Comparison of ENCODE assay signal across 26 mouse cellular contexts in the genomic region with DNA sequence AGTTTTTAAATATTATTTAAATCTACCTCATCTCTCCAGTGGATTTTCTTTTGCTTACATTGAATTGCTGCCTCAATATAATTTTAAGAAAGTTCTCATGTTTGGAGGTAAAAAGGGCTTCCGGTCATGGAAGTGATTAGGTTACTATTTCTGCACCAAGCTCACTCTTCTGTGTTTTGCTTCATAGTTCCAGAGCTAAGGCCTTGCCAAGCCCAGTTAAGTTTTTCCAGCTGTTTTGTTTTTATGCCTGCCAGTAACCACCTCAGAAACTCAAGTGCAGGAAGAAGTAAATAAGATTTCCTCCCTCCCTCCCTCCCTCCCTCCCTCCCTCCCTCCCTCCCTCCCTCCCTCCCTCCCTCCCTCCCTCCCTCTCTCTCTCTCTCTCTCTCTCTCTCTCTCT.
DNase-seq lines count a peak whose midpoint lies in the region; ATAC-seq and TF ChIP-seq lines count a peak whose summit lies in the region.
"Had no signal": no experiment of that assay in that cellular context is flagged by ENCODE, and none has a peak within 500 bp of the region (broad histone marks: within the 10 kb centered on the region; RNA-seq: fewer than 3 reads in every experiment).

No protein-coding gene starts in this region.

- H3K27me3 ChIP-seq in limb, embryonic 14.5 days (ENCODE audit: control insufficient read depth, insufficient read depth, low read length), result no peaks in the 10 kb centered on the region
- H3K27me3 ChIP-seq in limb, embryonic 10.5 days (ENCODE audit: low read depth, poor library complexity, severe bottlenecking), result no peaks in the 10 kb centered on the region
- H3K27me3 ChIP-seq: embryonic facial prominence, embryonic 15.5 days; forebrain, embryonic 13.5 days; heart, embryonic 12.5 days; heart, embryonic 15.5 days; hindbrain, embryonic 12.5 days; hindbrain, embryonic 15.5 days had no signal

- H3K9ac ChIP-seq in limb, embryonic 14.5 days (ENCODE audit: low read depth, low read length, severe bottlenecking), result no peak overlapping the region
- H3K9ac ChIP-seq: embryonic facial prominence, embryonic 15.5 days; forebrain, embryonic 13.5 days; heart, embryonic 12.5 days; heart, embryonic 15.5 days; hindbrain, embryonic 12.5 days; hindbrain, embryonic 15.5 days had no signal

- H3K36me3 ChIP-seq in limb, embryonic 14.5 days (ENCODE audit: control insufficient read depth, insufficient read depth, low read length), result no peaks in the 10 kb centered on the region
- H3K36me3 ChIP-seq in limb, embryonic 10.5 days, result no peaks in the 10 kb centered on the region
- H3K36me3 ChIP-seq: embryonic facial prominence, embryonic 15.5 days; forebrain, embryonic 10.5 days; heart, embryonic 12.5 days; heart, embryonic 15.5 days; hindbrain, embryonic 12.5 days; hindbrain, embryonic 15.5 days had no signal

- H3K27ac ChIP-seq in limb, embryonic 14.5 days (replicated peaks; ENCODE audit: low read depth, low read length), result no peak overlapping the region
- no peak overlapping the region for H3K27ac ChIP-seq in limb, embryonic 10.5 days
- H3K27ac ChIP-seq: forebrain, embryonic 10.5 days; forebrain, embryonic 13.5 days; heart, embryonic 15.5 days; hindbrain, embryonic 12.5 days; hindbrain, embryonic 15.5 days had no signal

- no peak for ATAC-seq in limb, embryonic 14.5 days (ENCODE audit: low FRiP score, low read depth)
- ATAC-seq: activated CD4-positive, CD25-positive, alpha-beta regulatory T cell, adult 4 months; forebrain, embryonic 13.5 days; forebrain, embryonic 16.5 days; intestine, postnatal 0 days had no signal

- H3K9me3 ChIP-seq in limb, embryonic 14.5 days (ENCODE audit: control insufficient read depth, low read length), result no peaks in the 10 kb centered on the region
- no peaks in the 10 kb centered on the region for H3K9me3 ChIP-seq in limb, embryonic 10.5 days (replicated peaks)
- H3K9me3 ChIP-seq: embryonic facial prominence, embryonic 15.5 days; forebrain, embryonic 10.5 days; forebrain, embryonic 13.5 days; heart, embryonic 12.5 days; heart, embryonic 15.5 days; hindbrain, embryonic 12.5 days; hindbrain, embryonic 15.5 days had no signal

- no peaks in the 10 kb centered on the region for H3K4me1 ChIP-seq in limb, embryonic 14.5 days (ENCODE audit: control insufficient read depth, insufficient read depth, low read length)
- H3K4me1 ChIP-seq in limb, embryonic 10.5 days, result no peaks in the 10 kb centered on the region
- H3K4me1 ChIP-seq: embryonic facial prominence, embryonic 15.5 days; forebrain, embryonic 10.5 days; forebrain, embryonic 13.5 days; heart, embryonic 12.5 days; heart, embryonic 15.5 days; hindbrain, embryonic 12.5 days; hindbrain, embryonic 15.5 days had no signal

- DNase-seq in embryo, embryonic 11 days, result peak; percentile 7
- no peak for DNase-seq in embryo, embryonic 10 days (ENCODE audit: low spot score)
- DNase-seq in gastrocnemius, postnatal 25 days, result peak; percentile 15
- DNase-seq in gastrocnemius, postnatal 10 days, result no peak
- peak; percentile 76 for DNase-seq in limb, embryonic 14.5 days (ENCODE audit: low spot score)
- DNase-seq in limb, embryonic 10.5 days (ENCODE audit: low spot score), result no peak
- no peak for DNase-seq in liver
- DNase-seq in ovary, adult 18-20 months (ENCODE audit: low spot score), result no peak
- DNase-seq: adrenal gland, adult 8-10 months; adrenal gland, postnatal 25 days; cerebellum, adult 11-12 months; cerebellum, adult 8-10 months; cerebellum, postnatal 10 days; cerebellum, postnatal 36 days; heart, adult 18-20 months; heart, postnatal 14 days had no signal

- H3K4me2 ChIP-seq in limb, embryonic 14.5 days (replicated peaks; ENCODE audit: low read depth, low read length, severe bottlenecking), result no peak overlapping the region
- H3K4me2 ChIP-seq: embryonic facial prominence, embryonic 15.5 days; forebrain, embryonic 13.5 days; heart, embryonic 12.5 days; heart, embryonic 15.5 days; hindbrain, embryonic 12.5 days; hindbrain, embryonic 15.5 days had no signal

- no peak overlapping the region for H3K4me3 ChIP-seq in limb, embryonic 14.5 days (replicated peaks; ENCODE audit: low read length)
- no peak overlapping the region for H3K4me3 ChIP-seq in limb, embryonic 10.5 days
- H3K4me3 ChIP-seq: embryonic facial prominence, embryonic 15.5 days; forebrain, embryonic 10.5 days; forebrain, embryonic 13.5 days; heart, embryonic 12.5 days; heart, embryonic 15.5 days; hindbrain, embryonic 12.5 days; hindbrain, embryonic 15.5 days had no signal

- 11% methylated on average over 1 of the region's 1 CpGs for WGBS in limb, embryonic 14.5 days
- WGBS in limb, embryonic 10.5 days, result 82% methylated on average over 1 of the region's 1 CpGs

- TF ChIP-seq POLR2A in limb, embryonic 14.5 days (IDR thresholded peaks at IDR 0.05; ENCODE audit: borderline replicate concordance, extremely low read depth, insufficient read depth, insufficient read length), result no peak

Comparison
In these comparisons a context has a peak if more than half of its experiments do, and no peak if none do; other contexts are left out.
1. DNase-seq: peak in embryo, embryonic 11 days (single experiment), gastrocnemius, postnatal 25 days (single experiment) and limb, embryonic 14.5 days (single experiment); none in embryo, embryonic 10 days (single experiment), gastrocnemius, postnatal 10 days (single experiment), limb, embryonic 10.5 days (single experiment), liver (single experiment) and ovary, adult 18-20 months (single experiment).